Mouse (Mus musculus) lung, embryonic 14.5 days (tissue): ENCODE data around the gene Syn3. TPM values are rescaled to one million over a fixed set of nuclear protein-coding genes. Genes with fewer than 3 reads are reported as not detected.
A peak's percentile ranks its signal among the peaks of the same experiment; 100 is the strongest.

Experiments used
- ATAC-seq: fragments of 200-750 bp; cut with Nextera tagmentation; 2 replicates; pipeline ENCODE4 v1.8.0; 2017; ENCODE audit warnings: mild to moderate bottlenecking, moderate TSS enrichment, moderate library complexity; ENCODE audit not compliant: insufficient read depth
- DNase-seq: peaks from one replicate; pipeline ENCODE4 v3.0.0-alpha.2; 2015
- H3K27ac ChIP-seq: fragments of 300-500 bp; sonication (generic); 2 replicates; pipeline ENCODE4 v1.5.1; 2014; ENCODE audit warnings: low read depth, mild to moderate bottlenecking, moderate library complexity
- H3K27me3 ChIP-seq: fragments of 300-500 bp; sonication (generic); 2 replicates; pipeline ENCODE4 v1.6.1; 2014; ENCODE audit warnings: low read length, control low read depth; ENCODE audit not compliant: insufficient read depth
- H3K36me3 ChIP-seq: fragments of 300-500 bp; sonication (generic); 2 replicates; pipeline ENCODE4 v1.6.1; 2014; ENCODE audit warnings: control low read depth; ENCODE audit not compliant: insufficient read depth
- H3K4me1 ChIP-seq: fragments of 300-500 bp; sonication (generic); 2 replicates; pipeline ENCODE4 v1.6.1; 2014; ENCODE audit warnings: antibody characterized with exemption, control low read depth; ENCODE audit not compliant: insufficient read depth
- H3K4me2 ChIP-seq: fragments of 300-500 bp; sonication (generic); 2 replicates; pipeline ENCODE4 v1.6.1; 2014; ENCODE audit warnings: mild to moderate bottlenecking
- H3K4me3 ChIP-seq: fragments of 300-500 bp; sonication (generic); 2 replicates; pipeline ENCODE4 v1.5.1; 2014; ENCODE audit warnings: low read depth, low read length
- H3K9ac ChIP-seq: fragments of 300-500 bp; sonication (generic); 2 replicates; pipeline ENCODE4 v1.6.1; 2014
- H3K9me3 ChIP-seq: fragments of 300-500 bp; sonication (generic); 2 replicates; pipeline ENCODE4 v1.6.1; 2016; ENCODE audit warnings: low read depth, low read length, control low read depth
- CTCF ChIP-seq: IDR thresholded peaks from 2 replicates; pipeline ENCODE4 v1.5.1; 2016; ENCODE audit warnings: antibody characterized with exemption, low read depth
- WGBS: fragments of 180-500 bp; shearing (Covaris S2); extraction: QIAGEN DNeasy Blood & Tissue Kit; methylation state at CpG from one replicate; pipeline ENCODE4 v1.1.7; 2014; 5-methylcytosine and 5-hydroxymethylcytosine counted together
- polyA plus RNA-seq: library from polyadenylated mRNA; unstranded; fragments of >200 nt; fragmentation: Nextera tagmentation; extraction: Ambion mirVana; gene quantifications from 2 replicates; pipeline ENCODE4 v1.2.1, GENCODE M21; 2014

The Syn3 gene
- polyA plus RNA-seq, 1 experiment from 2014 or later, result 2.4 TPM

DNA sequence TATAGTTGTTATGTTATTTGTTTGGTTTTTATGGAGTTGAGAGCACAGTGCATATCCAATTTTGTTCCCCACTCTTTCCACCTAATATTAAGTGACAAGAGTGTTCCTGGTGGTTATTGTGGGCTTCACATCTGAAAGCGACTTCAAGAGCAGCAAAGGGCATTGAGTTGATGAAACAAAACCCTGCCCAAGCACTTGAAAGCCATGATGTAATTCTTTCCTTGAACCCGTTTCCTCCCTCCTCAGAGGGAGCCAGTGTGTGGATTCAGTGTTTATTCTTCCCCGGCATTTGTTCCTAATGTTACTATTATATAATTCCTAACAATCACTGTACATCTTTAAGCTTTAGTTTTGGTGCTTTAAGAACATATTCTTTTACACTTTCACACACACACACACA is 361.6 kb downstream of the Syn3 start:
- H3K36me3 ChIP-seq, result no peaks in the 10 kb centered on the region
- DNase-seq (peak; percentile 58), ATAC-seq (no peak; the same call in 1 of the 2 replicates)
- peaks cover 4% of the 10 kb centered on the region; the same call in 1 of the 2 replicates for H3K4me1 ChIP-seq
- no peaks in the 10 kb centered on the region for H3K9me3 ChIP-seq
- no peak overlapping the region for H3K9ac ChIP-seq
- no peak overlapping the region for H3K4me2 ChIP-seq
- H3K27ac ChIP-seq, result no peak overlapping the region
- no peak overlapping the region for H3K4me3 ChIP-seq
- WGBS, result 14% methylated on average over 3 of the region's 3 CpGs
- TF ChIP-seq CTCF, result peak; percentile 11; the same call in 1 of the 2 replicates
- no peaks in the 10 kb centered on the region for H3K27me3 ChIP-seq

DNA sequence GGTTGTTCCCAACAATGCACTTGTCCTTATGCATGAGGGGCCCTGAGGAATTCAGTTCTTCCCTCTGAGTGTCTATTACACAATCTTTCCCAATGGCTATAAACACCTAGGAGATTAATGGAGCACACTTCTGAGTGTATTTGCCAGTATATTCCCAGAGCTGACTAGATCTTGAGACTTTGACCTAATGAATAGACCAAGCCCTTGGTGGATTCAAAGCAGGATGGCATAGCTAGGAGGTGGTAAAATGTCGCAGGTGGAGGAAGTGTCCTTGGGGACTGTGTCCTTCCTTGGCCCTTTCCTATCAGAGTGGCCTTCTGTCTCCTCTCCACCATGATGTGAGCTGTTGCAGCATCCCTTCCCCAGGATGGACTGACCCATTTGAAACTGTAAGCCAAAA is 362.4 kb downstream of the Syn3 start:
- no peak overlapping the region for H3K9ac ChIP-seq
- no peak overlapping the region for H3K4me2 ChIP-seq
- no peak overlapping the region for H3K4me3 ChIP-seq
- H3K4me1 ChIP-seq, result peaks cover 4% of the 10 kb centered on the region; the same call in 1 of the 2 replicates
- H3K9me3 ChIP-seq, result no peaks in the 10 kb centered on the region
- TF ChIP-seq CTCF, result no peak
- H3K27ac ChIP-seq, result no peak overlapping the region
- ATAC-seq, result no peak
- no peaks in the 10 kb centered on the region for H3K36me3 ChIP-seq
- no peak for DNase-seq
- WGBS, result 92% methylated on average over 1 of the region's 1 CpGs
- no peaks in the 10 kb centered on the region for H3K27me3 ChIP-seq

DNA sequence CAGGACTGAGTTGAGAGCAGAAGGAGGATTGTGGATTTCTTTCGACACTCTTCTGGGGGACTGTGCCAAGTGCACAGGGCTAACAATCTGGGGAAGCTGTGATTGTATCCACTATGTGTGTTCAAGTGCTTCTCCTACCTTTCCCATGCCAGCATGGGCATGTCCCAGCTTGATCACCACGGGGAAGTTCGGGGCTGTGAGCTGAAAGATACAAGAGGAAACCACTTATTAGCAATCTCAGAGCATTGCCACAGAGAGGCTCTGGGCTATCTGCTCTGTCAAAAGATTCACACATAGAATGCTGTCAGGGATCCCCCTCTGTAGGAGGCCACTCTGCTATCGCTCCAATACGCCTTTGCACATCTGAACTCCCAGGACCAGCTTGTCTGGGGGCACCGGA is 363.8 kb downstream of the Syn3 start:
- Histone ChIP-seq H3K4me2 (no peak overlapping the region), H3K9ac (no peak overlapping the region), H3K27me3 (no peaks in the 10 kb centered on the region), H3K36me3 (no peaks in the 10 kb centered on the region), H3K4me3 (no peak overlapping the region), H3K4me1 (peaks cover 4% of the 10 kb centered on the region; the same call in 1 of the 2 replicates), H3K27ac (no peak overlapping the region), H3K9me3 (no peaks in the 10 kb centered on the region)
- no peak for TF ChIP-seq CTCF
- WGBS, result 71% methylated on average over 6 of the region's 6 CpGs
- ATAC-seq (no peak), DNase-seq (no peak)

DNA sequence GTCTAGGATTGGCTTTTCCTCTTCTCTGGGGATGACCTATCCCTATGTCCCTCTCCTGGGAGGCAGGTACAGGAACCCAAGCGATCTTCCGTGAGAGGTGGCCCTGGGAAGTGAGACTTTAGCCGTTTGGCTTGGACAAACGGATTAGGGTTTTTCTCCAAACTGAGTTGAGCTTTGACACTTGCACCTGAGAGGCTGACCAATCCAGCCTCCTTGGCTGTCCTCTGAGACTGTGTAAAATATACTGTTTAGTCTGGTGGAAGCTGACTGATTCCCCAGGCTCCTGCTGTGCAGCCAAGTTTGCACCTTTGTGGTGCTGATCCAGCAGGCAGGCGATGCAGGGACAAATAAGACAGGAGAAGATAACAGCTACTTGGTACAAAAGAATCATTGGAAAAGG is 364.4 kb downstream of the Syn3 start:
- H3K27ac ChIP-seq, result no peak overlapping the region
- no peak overlapping the region for H3K4me2 ChIP-seq
- peaks cover 4% of the 10 kb centered on the region; the same call in 1 of the 2 replicates for H3K4me1 ChIP-seq
- H3K9me3 ChIP-seq, result no peaks in the 10 kb centered on the region
- DNase-seq (no peak), ATAC-seq (no peak)
- H3K4me3 ChIP-seq, result no peak overlapping the region
- no peaks in the 10 kb centered on the region for H3K27me3 ChIP-seq
- 61% methylated on average over 5 of the region's 5 CpGs for WGBS
- no peak for TF ChIP-seq CTCF
- H3K9ac ChIP-seq, result no peak overlapping the region
- no peaks in the 10 kb centered on the region for H3K36me3 ChIP-seq

DNA sequence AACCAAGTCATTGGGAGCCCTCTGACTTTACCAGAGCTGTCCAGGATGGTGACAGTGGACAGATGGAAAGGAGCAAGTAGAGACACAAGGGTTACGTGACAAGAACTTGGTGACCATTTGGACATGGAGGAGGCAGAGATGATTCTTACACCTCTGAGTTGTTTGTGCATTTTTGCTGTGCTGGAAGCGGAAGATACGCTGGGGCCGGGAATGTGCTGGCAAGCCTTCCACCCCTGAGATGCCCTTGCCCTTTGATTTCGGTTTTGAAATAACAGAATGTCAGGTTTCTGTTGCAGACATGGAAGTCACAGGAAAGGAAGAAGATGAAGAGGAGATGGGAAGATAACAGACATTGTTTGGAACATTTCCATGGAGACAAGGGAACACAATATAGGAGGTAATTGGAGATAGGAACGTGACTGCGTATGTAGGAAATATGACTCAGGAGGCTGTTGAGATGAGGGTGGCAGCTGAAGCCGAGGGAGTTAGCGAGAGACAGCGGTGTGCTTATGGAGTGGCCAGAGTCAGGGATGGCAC is 366.2 kb downstream of the Syn3 start:
- H3K9me3 ChIP-seq, result no peaks in the 10 kb centered on the region
- WGBS, result 59% methylated on average over 10 of the region's 10 CpGs
- H3K36me3 ChIP-seq, result no peaks in the 10 kb centered on the region
- ATAC-seq (no peak), DNase-seq (no peak)
- H3K9ac ChIP-seq, result no peak overlapping the region
- TF ChIP-seq CTCF, result no peak
- H3K4me3 ChIP-seq, result no peak overlapping the region
- H3K4me1 ChIP-seq, result peaks cover 2% of the 10 kb centered on the region; the same call in 1 of the 2 replicates
- H3K27ac ChIP-seq, result no peak overlapping the region
- no peak overlapping the region for H3K4me2 ChIP-seq
- H3K27me3 ChIP-seq, result no peaks in the 10 kb centered on the region

DNA sequence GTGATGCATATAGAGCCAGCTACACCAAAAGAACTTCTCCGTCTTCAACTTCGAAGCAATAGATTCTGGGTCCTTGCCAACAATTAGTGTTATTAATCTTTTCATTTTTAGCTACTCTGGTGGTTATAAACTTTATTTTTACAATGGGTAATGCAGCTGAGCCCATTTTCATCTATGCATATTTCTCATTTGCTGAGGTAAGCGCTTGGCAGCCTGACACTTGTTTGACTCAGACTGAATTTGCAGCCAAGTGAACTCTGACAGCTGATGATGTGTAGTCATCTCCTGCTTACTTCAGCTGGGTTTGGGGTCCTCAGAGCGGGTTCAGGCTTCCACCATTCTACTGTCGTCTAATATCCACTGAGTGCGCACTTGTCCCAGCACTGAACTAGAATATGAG is 369.6 kb downstream of the Syn3 start:
- Histone ChIP-seq H3K27me3 (no peaks in the 10 kb centered on the region), H3K36me3 (no peaks in the 10 kb centered on the region), H3K9me3 (no peaks in the 10 kb centered on the region), H3K27ac (no peak overlapping the region), H3K9ac (no peak overlapping the region), H3K4me2 (no peak overlapping the region), H3K4me3 (no peak overlapping the region), H3K4me1 (no peaks in the 10 kb centered on the region)
- WGBS, result 69% methylated on average over 6 of the region's 6 CpGs
- ATAC-seq (no peak), DNase-seq (no peak)
- no peak for TF ChIP-seq CTCF

DNA sequence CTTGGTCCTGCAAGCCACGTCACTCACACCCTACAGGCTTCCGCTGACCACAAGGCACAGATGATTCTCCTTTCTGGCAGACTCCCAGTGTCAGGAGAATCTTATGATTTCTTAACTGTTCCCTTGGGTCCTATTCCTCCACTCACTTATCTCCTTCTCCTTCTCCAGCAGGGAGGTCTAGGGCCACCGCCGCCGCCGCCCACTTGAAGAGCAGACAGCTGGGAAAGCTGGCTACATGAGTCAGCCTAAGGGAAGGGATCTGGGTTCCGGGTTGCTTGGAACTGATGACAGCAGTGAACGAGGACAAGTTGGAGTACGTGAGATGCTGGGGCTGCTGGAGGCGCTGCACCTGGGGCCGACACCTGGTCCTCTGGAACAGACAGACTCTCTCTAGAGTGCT is 372.2 kb downstream of the Syn3 start:
- WGBS, result 65% methylated on average over 11 of the region's 11 CpGs
- Histone ChIP-seq H3K4me3 (no peak overlapping the region), H3K4me2 (no peak overlapping the region), H3K9ac (no peak overlapping the region), H3K4me1 (no peaks in the 10 kb centered on the region), H3K27ac (no peak overlapping the region), H3K27me3 (no peaks in the 10 kb centered on the region), H3K36me3 (no peaks in the 10 kb centered on the region), H3K9me3 (no peaks in the 10 kb centered on the region)
- TF ChIP-seq CTCF, result no peak
- DNase-seq (peak; percentile 31), ATAC-seq (peak; percentile 28; the same call in 1 of the 2 replicates)
